Mouse (Mus musculus) stomach, embryonic 15.5 days (tissue): ENCODE measurements around the gene Opn1sw. TPM values are rescaled to one million over a fixed set of nuclear protein-coding genes. Genes with fewer than 3 reads are reported as not detected.
"Not testable (repeated sequence)": the region's sequence is repeated elsewhere in the genome, so short reads cannot be mapped to it uniquely, and the experiment has no call there.

Experiments used
- ATAC-seq: fragments of 200-750 bp; cut with Nextera tagmentation; 2 replicates; pipeline ENCODE4 v1.8.0; 2017; ENCODE audit warnings: low read depth, moderate number of reproducible peaks, moderate TSS enrichment; ENCODE audit not compliant: insufficient read depth, low FRiP score
- H3K27ac ChIP-seq: fragments of 300-500 bp; sonication (generic); 2 replicates; pipeline ENCODE4 v1.5.1; 2015; ENCODE audit warnings: mild to moderate bottlenecking, inconsistent platforms
- H3K27me3 ChIP-seq: fragments of 300-500 bp; sonication (generic); replicated peaks from 2 replicates; pipeline ENCODE4 v1.6.1; 2015; ENCODE audit warnings: inconsistent platforms
- H3K36me3 ChIP-seq: fragments of 300-500 bp; sonication (generic); 2 replicates; pipeline ENCODE4 v1.6.1; 2015; ENCODE audit warnings: inconsistent platforms
- H3K4me1 ChIP-seq: fragments of 300-500 bp; sonication (generic); 2 replicates; pipeline ENCODE4 v1.6.1; 2015; ENCODE audit warnings: inconsistent platforms
- H3K4me2 ChIP-seq: fragments of 300-500 bp; sonication (generic); 2 replicates; pipeline ENCODE4 v1.6.1; 2015; ENCODE audit warnings: mild to moderate bottlenecking, inconsistent platforms
- H3K4me3 ChIP-seq: fragments of 300-500 bp; sonication (generic); replicated peaks from 2 replicates; pipeline ENCODE4 v1.5.1; 2015; ENCODE audit warnings: inconsistent platforms
- H3K9ac ChIP-seq: fragments of 300-500 bp; sonication (generic); 2 replicates; pipeline ENCODE4 v1.6.1; 2015; ENCODE audit warnings: inconsistent platforms
- H3K9me3 ChIP-seq: fragments of 300-500 bp; sonication (generic); 2 replicates; pipeline ENCODE4 v1.6.1; 2016; ENCODE audit warnings: inconsistent platforms
- WGBS: fragments of 180-500 bp; shearing (Covaris S2); methylation state at CpG from one replicate; pipeline ENCODE4 v1.1.7; 2015; 5-methylcytosine and 5-hydroxymethylcytosine counted together
- polyA plus RNA-seq: library from polyadenylated mRNA; unstranded; fragments of >200 nt; fragmentation: Nextera tagmentation; extraction: Ambion mirVana; gene quantifications from 2 replicates; pipeline ENCODE4 v1.2.1, GENCODE M21; 2015

The Opn1sw gene
- polyA plus RNA-seq, 1 experiment from 2014 or later: 0.30 TPM

GRCm38 (mm10) chr6:29363129-29363515 lies 25.1 kb downstream of the Opn1sw start:
- WGBS: 79% methylated on average over 3 of the region's 3 CpGs
- no peak overlapping the region for H3K4me2 ChIP-seq
- H3K9ac ChIP-seq: no peak overlapping the region
- H3K4me3 ChIP-seq: no peak overlapping the region
- H3K9me3 ChIP-seq: no peaks in the 10 kb centered on the region
- no peak overlapping the region for H3K27ac ChIP-seq
- H3K36me3 ChIP-seq: peaks cover 18% of the 10 kb centered on the region
- no peaks in the 10 kb centered on the region for H3K4me1 ChIP-seq
- no peak for ATAC-seq
- no peaks in the 10 kb centered on the region for H3K27me3 ChIP-seq

GRCm38 (mm10) chr6:29362246-29363128 lies 25.8 kb downstream of the Opn1sw start:
- H3K4me1 ChIP-seq: no peaks in the 10 kb centered on the region
- WGBS: 63% methylated on average over 7 of the region's 7 CpGs
- H3K27ac ChIP-seq: no peak overlapping the region
- H3K9me3 ChIP-seq: no peaks in the 10 kb centered on the region
- H3K36me3 ChIP-seq: peaks cover 18% of the 10 kb centered on the region
- H3K4me2 ChIP-seq: no peak overlapping the region
- H3K27me3 ChIP-seq: no peaks in the 10 kb centered on the region
- no peak overlapping the region for H3K4me3 ChIP-seq
- ATAC-seq: no peak
- no peak overlapping the region for H3K9ac ChIP-seq

GRCm38 (mm10) chr6:29360211-29360610 lies 28.1 kb downstream of the Opn1sw start:
- H3K4me1 ChIP-seq: no peaks in the 10 kb centered on the region
- ATAC-seq: no peak
- H3K4me3 ChIP-seq: no peak overlapping the region
- H3K27ac ChIP-seq: no peak overlapping the region
- H3K9ac ChIP-seq: no peak overlapping the region
- 72% methylated on average over 6 of the region's 6 CpGs for WGBS
- peaks cover 11% of the 10 kb centered on the region; the same call in 1 of the 2 replicates for H3K36me3 ChIP-seq
- no peaks in the 10 kb centered on the region for H3K9me3 ChIP-seq
- no peak overlapping the region for H3K4me2 ChIP-seq
- H3K27me3 ChIP-seq: no peaks in the 10 kb centered on the region

GRCm38 (mm10) chr6:29359386-29359785 lies 28.9 kb downstream of the Opn1sw start:
- Histone ChIP-seq H3K9ac (no peak overlapping the region), H3K4me2 (no peak overlapping the region), H3K27ac (no peak overlapping the region), H3K4me3 (no peak overlapping the region), H3K4me1 (no peaks in the 10 kb centered on the region), H3K36me3 (peaks cover 10% of the 10 kb centered on the region; the same call in 1 of the 2 replicates), H3K9me3 (no peaks in the 10 kb centered on the region), H3K27me3 (no peaks in the 10 kb centered on the region)
- 76% methylated on average over 3 of the region's 3 CpGs for WGBS
- ATAC-seq: no peak

- ATAC-seq: no peak
- H3K4me3 ChIP-seq: no peak overlapping the region
- peaks cover 11% of the 10 kb centered on the region; the same call in 1 of the 2 replicates for H3K4me1 ChIP-seq
- no peaks in the 10 kb centered on the region for H3K9me3 ChIP-seq
- no peaks in the 10 kb centered on the region for H3K27me3 ChIP-seq
- WGBS: 52% methylated on average over 5 of the region's 5 CpGs
- H3K36me3 ChIP-seq: peaks cover 10% of the 10 kb centered on the region; the same call in 1 of the 2 replicates
- no peak overlapping the region for H3K27ac ChIP-seq
- no peak overlapping the region for H3K4me2 ChIP-seq
- H3K9ac ChIP-seq: no peak overlapping the region
Observed at GRCm38 (mm10) chr6:29352816-29353215, 35.5 kb downstream of the Opn1sw start.

GRCm38 (mm10) chr6:29351613-29352012 lies 36.7 kb downstream of the Opn1sw start:
- H3K9ac ChIP-seq: no peak overlapping the region
- no peaks in the 10 kb centered on the region for H3K9me3 ChIP-seq
- H3K4me1 ChIP-seq: peaks cover 11% of the 10 kb centered on the region; the same call in 1 of the 2 replicates
- 0 out of 2 replicates have a peak, but pooled peaks cover 3% of the 10 kb centered on the region for H3K36me3 ChIP-seq
- H3K4me3 ChIP-seq: no peak overlapping the region
- no peaks in the 10 kb centered on the region for H3K27me3 ChIP-seq
- H3K27ac ChIP-seq: no peak overlapping the region
- no peak for ATAC-seq
- H3K4me2 ChIP-seq: no peak overlapping the region

- Histone ChIP-seq H3K4me3 (peak overlapping the region; percentile 93), H3K9me3 (no peaks in the 10 kb centered on the region), H3K36me3 (no peaks in the 10 kb centered on the region), H3K4me2 (peak overlapping the region; percentile 55), H3K9ac (peak overlapping the region; percentile 80), H3K27me3 (no peaks in the 10 kb centered on the region), H3K27ac (peak overlapping the region; percentile 79), H3K4me1 (peaks cover 11% of the 10 kb centered on the region; the same call in 1 of the 2 replicates)
- WGBS: under 1% methylated on average over 15 of the region's 15 CpGs
- ATAC-seq: peak; percentile 0; the same call in 1 of the 2 replicates
Observed at GRCm38 (mm10) chr6:29348371-29348724, 39.9 kb downstream of the Opn1sw start.

- Histone ChIP-seq H3K4me3 (peak within 1 kb of the TSS; percentile 93), H3K4me1 (peaks cover 11% of the 10 kb centered on the region; the same call in 1 of the 2 replicates), H3K9me3 (no peaks in the 10 kb centered on the region), H3K9ac (peak within 1 kb of the TSS; percentile 80), H3K4me2 (peak within 1 kb of the TSS; percentile 74), H3K27me3 (no peaks in the 10 kb centered on the region), H3K36me3 (no peaks in the 10 kb centered on the region), H3K27ac (peak within 1 kb of the TSS; percentile 91)
- under 1% methylated on average over 55 of the region's 55 CpGs for WGBS
- ATAC-seq: peak; percentile 98
Observed at GRCm38 (mm10) chr6:29347665-29348370, 40.5 kb downstream of the Opn1sw start, which contains the start of gene Calu. Gene Calu, plus strand, starts transcription at chr6:29348069.

- peaks cover 11% of the 10 kb centered on the region; the same call in 1 of the 2 replicates for H3K4me1 ChIP-seq
- H3K9me3 ChIP-seq: no peaks in the 10 kb centered on the region
- WGBS: 31% methylated on average over 7 of the region's 7 CpGs
Observed at GRCm38 (mm10) chr6:29347189-29347588, 41.1 kb downstream of the Opn1sw start.

GRCm38 (mm10) chr6:29346512-29346911 lies 41.8 kb downstream of the Opn1sw start:
- not testable (repeated sequence) for H3K4me2 ChIP-seq, H3K9me3 ChIP-seq, H3K9ac ChIP-seq, ATAC-seq, H3K4me3 ChIP-seq, H3K27ac ChIP-seq, H3K27me3 ChIP-seq, H3K36me3 ChIP-seq
- 90% methylated on average over 2 of the region's 2 CpGs for WGBS
- H3K4me1 ChIP-seq: peaks cover 11% of the 10 kb centered on the region; the same call in 1 of the 2 replicates

More at GRCm38 (mm10) chr6:29347189-29347588, 41.1 kb downstream of the Opn1sw start:
- peak overlapping the region; percentile 40 for H3K9ac ChIP-seq
- H3K4me3 ChIP-seq: peak overlapping the region; percentile 93
- no peaks in the 10 kb centered on the region for H3K36me3 ChIP-seq
- no peaks in the 10 kb centered on the region for H3K27me3 ChIP-seq
- ATAC-seq: no peak
- peak overlapping the region; percentile 74 for H3K4me2 ChIP-seq
- H3K27ac ChIP-seq: peak overlapping the region; percentile 91

- Histone ChIP-seq H3K36me3 (no peaks in the 10 kb centered on the region), H3K4me3 (no peak overlapping the region), H3K27me3 (no peaks in the 10 kb centered on the region), H3K9ac (no peak overlapping the region), H3K9me3 (no peaks in the 10 kb centered on the region), H3K4me1 (no peaks in the 10 kb centered on the region), H3K4me2 (no peak overlapping the region), H3K27ac (no peak overlapping the region)
- no peak for ATAC-seq
- 64% methylated on average over 4 of the region's 4 CpGs for WGBS
Observed at GRCm38 (mm10) chr6:29329514-29329913, 58.8 kb downstream of the Opn1sw start.

- no peaks in the 10 kb centered on the region for H3K9me3 ChIP-seq
- H3K4me2 ChIP-seq: no peak overlapping the region
- WGBS: 81% methylated on average over 9 of the region's 9 CpGs
- H3K27me3 ChIP-seq: no peaks in the 10 kb centered on the region
- no peak overlapping the region for H3K27ac ChIP-seq
- no peak overlapping the region for H3K4me3 ChIP-seq
- no peak overlapping the region for H3K9ac ChIP-seq
- no peaks in the 10 kb centered on the region for H3K36me3 ChIP-seq
- no peaks in the 10 kb centered on the region for H3K4me1 ChIP-seq
- ATAC-seq: no peak
Observed at GRCm38 (mm10) chr6:29326961-29327360, 61.3 kb downstream of the Opn1sw start.
